Mouse (Mus musculus) lung, postnatal 0 days (tissue): ENCODE measurements around the gene Gm49673.

Experiments
- CTCF ChIP-seq: IDR thresholded peaks from 2 replicates; pipeline ENCODE4 v1.5.1; 2016; ENCODE audit warnings: antibody characterized with exemption, mild to moderate bottlenecking
- EP300 ChIP-seq: IDR thresholded peaks from 2 replicates; pipeline ENCODE4 v1.6.1; 2016; ENCODE audit warnings: antibody characterized with exemption, mild to moderate bottlenecking, control low read depth

DNA sequence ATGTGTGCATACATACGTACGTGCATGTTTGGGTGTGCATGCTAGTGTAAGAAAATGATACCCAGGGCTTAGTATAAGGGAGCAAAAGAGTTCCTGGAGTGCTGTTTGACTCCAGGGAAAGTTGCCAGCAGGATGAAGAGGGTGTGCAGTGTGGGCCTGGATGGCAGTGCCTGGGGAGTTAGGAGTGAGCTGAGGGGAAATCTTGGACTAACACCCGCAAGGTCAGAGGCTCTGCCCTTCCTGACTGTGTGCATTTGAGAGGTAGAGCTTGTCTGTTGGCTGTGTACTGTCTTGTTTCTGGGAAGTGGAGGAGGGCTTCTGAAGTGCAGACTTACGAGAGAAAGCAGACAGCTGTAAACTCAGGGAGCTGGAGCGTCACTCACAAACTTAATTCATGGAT is 36.2 kb upstream of the Gm49673 start:
- TF ChIP-seq CTCF (no peak), EP300 (no peak)
